Mouse (Mus musculus): ENCODE measurements around the gene Gm6040. TPM values are rescaled to one million over a fixed set of nuclear protein-coding genes. Genes with fewer than 3 reads are reported as not detected.

Gene Gm6040
- total and polyA plus RNA-seq, 3 experiments, result not detected

DNA sequence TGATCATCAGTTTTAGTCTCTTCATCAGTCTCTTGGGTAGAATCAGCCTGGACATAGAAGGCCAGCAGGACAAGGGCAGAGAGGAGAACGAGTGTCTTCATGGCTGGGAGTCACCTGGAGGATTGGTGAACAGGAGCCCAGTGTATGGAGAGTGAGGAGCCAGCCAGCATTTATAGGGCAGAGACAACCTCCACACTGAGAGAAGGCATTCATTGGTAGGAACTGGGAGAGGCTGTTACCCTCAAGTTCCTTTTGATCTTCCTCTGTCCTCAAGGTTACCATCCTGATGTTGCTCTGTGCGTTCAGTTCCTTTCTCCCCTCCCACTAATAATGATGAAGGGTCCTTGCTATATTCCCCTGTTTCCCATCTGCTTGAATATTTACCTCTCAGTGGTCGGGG is 22.7 kb upstream of the Gm6040 start, which contains the start of gene AY761185:
AY761185 (minus strand) TSS at position 101 of the 400 bp plus-strand sequence.
- Histone ChIP-seq H3K36me3 (replicated peaks in 1 of 2; ENCODE audit: control insufficient read depth in 1 of 2, insufficient read depth in 1 of 2, low read length in 1 of 2) (no peaks in the 10 kb centered on the region), H3K4me2 (ENCODE audit: insufficient read depth, low read depth, poor library complexity, severe bottlenecking) (no peak within 1 kb of the TSS), H3K9me3 (replicated peaks; ENCODE audit: low read length) (no peaks in the 10 kb centered on the region), H3K4me1 (ENCODE audit: control insufficient read depth in 1 of 2, insufficient read depth in 2 of 2) (no peaks in the 10 kb centered on the region), H3K79me2 (replicated peaks; ENCODE audit: control insufficient read depth, extremely low read depth, insufficient read depth, poor library complexity, severe bottlenecking) (no peaks in the 10 kb centered on the region), H3K27me3 (replicated peaks) (peaks cover under 1% of the 10 kb centered on the region), H3K4me3 (replicated peaks in 1 of 3; ENCODE audit: low read depth in 2 of 3, low read length in 2 of 3, poor library complexity in 1 of 3) (no peak within 1 kb of the TSS), H3K27ac (ENCODE audit: insufficient read depth, low read depth) (no peak within 1 kb of the TSS), H3K9ac (ENCODE audit: insufficient read depth, low read depth) (no peak within 1 kb of the TSS)
- TF ChIP-seq MAFK (IDR thresholded peaks at IDR 0.05; ENCODE audit: insufficient replicate concordance, low read length) (no peak), IRF4 (IDR thresholded peaks at IDR 0.05; ENCODE audit: low read depth, low read length) (no peak), MYC (IDR thresholded peaks at IDR 0.05; ENCODE audit: low read depth, low read length) (no peak), PAX5 (IDR thresholded peaks at IDR 0.05; ENCODE audit: low read length) (no peak), POLR2A (IDR thresholded peaks at IDR 0.05; ENCODE audit: low read depth, low read length) (no peak), ZMIZ1 (IDR thresholded peaks at IDR 0.05; ENCODE audit: low read depth, low read length) (no peak), BHLHE40 (IDR thresholded peaks at IDR 0.05; ENCODE audit: low read depth, low read length) (no peak), JUND (conservative IDR thresholded peaks at IDR 0.05; ENCODE audit: low read depth, low read length) (no peak), UBTF (IDR thresholded peaks at IDR 0.05; ENCODE audit: low read depth, low read length) (no peak), HCFC1 (IDR thresholded peaks at IDR 0.05; ENCODE audit: low read depth, low read length) (no peak), SIN3A (IDR thresholded peaks at IDR 0.05; ENCODE audit: low read length) (no peak), TBP (conservative IDR thresholded peaks at IDR 0.05; ENCODE audit: low read depth, low read length) (no peak), USF1 (IDR thresholded peaks at IDR 0.05; ENCODE audit: low read depth, low read length) (no peak), MAZ (IDR thresholded peaks at IDR 0.05; ENCODE audit: low read depth, low read length) (no peak), JUN (IDR thresholded peaks at IDR 0.05; ENCODE audit: insufficient read depth, low read depth, low read length) (no peak), POLR2AphosphoS2 (IDR thresholded peaks at IDR 0.05; ENCODE audit: low read depth, low read length) (no peak)
- in situ Hi-C loops (cut with MboI; ENCODE audit: low pct_ligation_motif_present, low pct_unique_long_range_greater_than_20kb, low sequenced_read_pairs), result no loop called here
- dilution Hi-C loops (cut with MboI; ENCODE audit: extremely low pct_ligation_motif_present, extremely low pct_unique_long_range_greater_than_20kb, low sequenced_read_pairs), result no loop called here
- DNase-seq (ENCODE audit: extremely low read depth), result no peak

GRCm38 (mm10) chr8:20912288-20912687 is 9.6 kb downstream of the Gm6040 start:
- Histone ChIP-seq H3K79me2 (replicated peaks; ENCODE audit: control insufficient read depth, extremely low read depth, insufficient read depth, poor library complexity, severe bottlenecking) (no peaks in the 10 kb centered on the region), H3K9me3 (replicated peaks; ENCODE audit: low read length) (no peaks in the 10 kb centered on the region), H3K9ac (ENCODE audit: insufficient read depth, low read depth) (no peak overlapping the region), H3K4me1 (ENCODE audit: control insufficient read depth in 1 of 2, insufficient read depth in 2 of 2) (no peaks in the 10 kb centered on the region), H3K4me3 (replicated peaks in 1 of 3; ENCODE audit: low read depth in 2 of 3, low read length in 2 of 3, poor library complexity in 1 of 3) (no peak overlapping the region), H3K27ac (ENCODE audit: insufficient read depth, low read depth) (no peak overlapping the region), H3K27me3 (replicated peaks) (peaks cover 15% of the 10 kb centered on the region), H3K4me2 (ENCODE audit: insufficient read depth, low read depth, poor library complexity, severe bottlenecking) (no peak overlapping the region), H3K36me3 (replicated peaks in 1 of 2; ENCODE audit: control insufficient read depth in 1 of 2, insufficient read depth in 1 of 2, low read length in 1 of 2) (no peaks in the 10 kb centered on the region)
- in situ Hi-C loops (cut with MboI; ENCODE audit: low pct_ligation_motif_present, low pct_unique_long_range_greater_than_20kb, low sequenced_read_pairs) (no loop called here), dilution Hi-C loops (cut with MboI; ENCODE audit: extremely low pct_ligation_motif_present, extremely low pct_unique_long_range_greater_than_20kb, low sequenced_read_pairs) (no loop called here)
- TF ChIP-seq CHD1 (IDR thresholded peaks at IDR 0.05; ENCODE audit: low read depth, low read length), result no peak
- TF ChIP-seq SIN3A (IDR thresholded peaks at IDR 0.05; ENCODE audit: low read length), result no peak
- TF ChIP-seq ETS1 (conservative IDR thresholded peaks at IDR 0.05; ENCODE audit: low read depth, low read length), result no peak
- no peak for TF ChIP-seq ELF1 (IDR thresholded peaks at IDR 0.05; ENCODE audit: low read depth, low read length)
- no peak for TF ChIP-seq POLR2AphosphoS2 (IDR thresholded peaks at IDR 0.05; ENCODE audit: low read depth, low read length)
- TF ChIP-seq MXI1 (IDR thresholded peaks at IDR 0.05; ENCODE audit: low read depth, low read length), result no peak
- TF ChIP-seq TCF12 (IDR thresholded peaks at IDR 0.05; ENCODE audit: low read depth, low read length), result no peak
- no peak for TF ChIP-seq IRF4 (IDR thresholded peaks at IDR 0.05; ENCODE audit: low read depth, low read length)
- TF ChIP-seq E2F4 (IDR thresholded peaks at IDR 0.05; ENCODE audit: insufficient replicate concordance, low read depth, low read length), result no peak
- TF ChIP-seq BHLHE40 (IDR thresholded peaks at IDR 0.05; ENCODE audit: low read depth, low read length), result no peak
- TF ChIP-seq PAX5 (IDR thresholded peaks at IDR 0.05; ENCODE audit: low read length), result no peak
- no peak for TF ChIP-seq UBTF (IDR thresholded peaks at IDR 0.05; ENCODE audit: low read depth, low read length)
- no peak for TF ChIP-seq EP300 (IDR thresholded peaks at IDR 0.05; ENCODE audit: low read length)
- TF ChIP-seq TBP (conservative IDR thresholded peaks at IDR 0.05; ENCODE audit: low read depth, low read length), result no peak
- TF ChIP-seq CTCF (conservative IDR thresholded peaks at IDR 0.05 in 1 of 2, IDR thresholded peaks at IDR 0.05 in 1 of 2; ENCODE audit: low read depth in 2 of 2, low read length in 2 of 2), result no peak
- no peak for TF ChIP-seq SMC3 (IDR thresholded peaks at IDR 0.05; ENCODE audit: low read depth, low read length)
- no peak for TF ChIP-seq GABPA (IDR thresholded peaks at IDR 0.05; ENCODE audit: insufficient replicate concordance, low read depth, low read length)
- TF ChIP-seq HCFC1 (IDR thresholded peaks at IDR 0.05; ENCODE audit: low read depth, low read length), result no peak
- no peak for TF ChIP-seq NRF1 (IDR thresholded peaks at IDR 0.05; ENCODE audit: low read depth, low read length)
- no peak for TF ChIP-seq MAX (IDR thresholded peaks at IDR 0.05; ENCODE audit: low read length)
- DNase-seq (ENCODE audit: extremely low read depth), result no peak

Data from CH12.LX (cell line).